Mouse (Mus musculus) neural tube, embryonic 15.5 days (tissue): ENCODE measurements at regions not wholly inside any gene's neighbourhood (a gene's known extent, or its start where the extent isn't known, plus 50 kb on each side); places are given as distances from the start of the nearest gene placed in this dataset.

Experiments
- ATAC-seq: fragments of 200-750 bp; cut with Nextera tagmentation; 2 replicates; pipeline ENCODE4 v1.8.0; 2017; ENCODE audit warnings: mild to moderate bottlenecking, moderate TSS enrichment, moderate library complexity; ENCODE audit not compliant: low FRiP score
- H3K27ac ChIP-seq: fragments of 300-500 bp; sonication (generic); replicated peaks from 2 replicates; pipeline ENCODE4 v1.5.1; 2015; ENCODE audit warnings: mild to moderate bottlenecking, inconsistent platforms
- H3K27me3 ChIP-seq: fragments of 300-500 bp; sonication (generic); replicated peaks from 2 replicates; pipeline ENCODE4 v1.6.1; 2015; ENCODE audit warnings: inconsistent platforms
- H3K36me3 ChIP-seq: fragments of 300-500 bp; sonication (generic); 2 replicates; pipeline ENCODE4 v1.6.1; 2015; ENCODE audit warnings: inconsistent platforms
- H3K4me1 ChIP-seq: fragments of 300-500 bp; sonication (generic); 2 replicates; pipeline ENCODE4 v1.6.1; 2015; ENCODE audit warnings: inconsistent platforms
- H3K4me2 ChIP-seq: fragments of 300-500 bp; sonication (generic); 2 replicates; pipeline ENCODE4 v1.6.1; 2015; ENCODE audit warnings: inconsistent platforms, mild to moderate bottlenecking, moderate library complexity
- H3K4me3 ChIP-seq: fragments of 300-500 bp; sonication (generic); replicated peaks from 2 replicates; pipeline ENCODE4 v1.5.1; 2015; ENCODE audit warnings: mild to moderate bottlenecking, inconsistent platforms
- H3K9ac ChIP-seq: fragments of 300-500 bp; sonication (generic); replicated peaks from 2 replicates; pipeline ENCODE4 v1.6.1; 2015; ENCODE audit warnings: mild to moderate bottlenecking, inconsistent platforms
- H3K9me3 ChIP-seq: fragments of 300-500 bp; sonication (generic); replicated peaks from 2 replicates; pipeline ENCODE4 v1.6.1; 2016; ENCODE audit warnings: inconsistent platforms
- WGBS: fragments of 180-500 bp; shearing (Covaris S2); methylation state at CpG from one replicate; pipeline ENCODE4 v1.1.7; 2015; ENCODE audit warnings: mixed read lengths; 5-methylcytosine and 5-hydroxymethylcytosine counted together

DNA sequence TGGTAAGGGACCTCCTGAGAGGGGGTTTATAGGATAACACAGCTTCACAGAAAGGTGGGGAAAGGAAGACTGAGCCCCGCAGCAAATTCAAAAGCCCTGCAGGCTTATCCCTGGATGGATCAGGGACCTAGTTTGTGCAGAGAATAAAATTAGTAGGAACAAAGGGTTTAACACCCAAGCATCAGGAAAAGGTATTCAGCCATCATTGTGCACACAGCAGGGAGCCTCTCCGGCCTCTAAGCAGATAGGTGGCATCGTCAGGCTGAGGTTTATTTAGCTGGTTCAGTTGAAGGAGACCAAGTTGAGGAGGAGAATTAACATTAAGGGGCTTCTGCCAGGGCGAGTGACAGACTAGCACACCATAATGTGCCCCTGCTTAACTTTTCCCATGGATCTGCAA lies 571.3 kb downstream of the Cdk5rap2 start:
- no peak overlapping the region for H3K9ac ChIP-seq
- H3K27ac ChIP-seq: no peak overlapping the region
- 24% methylated on average over 4 of the region's 4 CpGs for WGBS
- peaks cover 7% of the 10 kb centered on the region; the same call in 1 of the 2 replicates for H3K4me1 ChIP-seq
- H3K36me3 ChIP-seq: no peaks in the 10 kb centered on the region
- no peaks in the 10 kb centered on the region for H3K9me3 ChIP-seq
- H3K27me3 ChIP-seq: no peaks in the 10 kb centered on the region
- H3K4me2 ChIP-seq: no peak overlapping the region
- no peak overlapping the region for H3K4me3 ChIP-seq
- no peak for ATAC-seq

DNA sequence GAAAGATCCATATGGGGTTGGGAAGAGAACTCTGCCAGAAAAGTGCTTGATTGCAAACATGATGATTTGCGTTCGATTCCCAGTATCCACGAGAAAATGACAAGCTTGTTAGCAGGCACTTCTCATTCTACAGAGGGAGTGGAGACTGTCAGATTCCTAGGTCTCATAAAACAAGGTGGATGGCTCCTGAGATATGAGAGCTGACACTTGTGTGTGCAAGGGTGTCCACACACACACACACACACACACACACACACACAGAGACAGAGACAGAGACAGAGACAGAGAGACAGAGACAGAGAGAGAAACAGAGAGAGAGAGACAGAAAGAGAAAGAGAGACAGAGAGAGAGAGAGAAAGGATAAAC lies 585.4 kb downstream of the Cdk5rap2 start:
- no peak for ATAC-seq
- Histone ChIP-seq H3K4me2 (no peak overlapping the region), H3K4me1 (peaks cover 6% of the 10 kb centered on the region; the same call in 1 of the 2 replicates), H3K27me3 (no peaks in the 10 kb centered on the region), H3K9me3 (no peaks in the 10 kb centered on the region), H3K9ac (no peak overlapping the region), H3K36me3 (no peaks in the 10 kb centered on the region), H3K27ac (no peak overlapping the region), H3K4me3 (no peak overlapping the region)
- WGBS: 53% methylated on average over 3 of the region's 3 CpGs

DNA sequence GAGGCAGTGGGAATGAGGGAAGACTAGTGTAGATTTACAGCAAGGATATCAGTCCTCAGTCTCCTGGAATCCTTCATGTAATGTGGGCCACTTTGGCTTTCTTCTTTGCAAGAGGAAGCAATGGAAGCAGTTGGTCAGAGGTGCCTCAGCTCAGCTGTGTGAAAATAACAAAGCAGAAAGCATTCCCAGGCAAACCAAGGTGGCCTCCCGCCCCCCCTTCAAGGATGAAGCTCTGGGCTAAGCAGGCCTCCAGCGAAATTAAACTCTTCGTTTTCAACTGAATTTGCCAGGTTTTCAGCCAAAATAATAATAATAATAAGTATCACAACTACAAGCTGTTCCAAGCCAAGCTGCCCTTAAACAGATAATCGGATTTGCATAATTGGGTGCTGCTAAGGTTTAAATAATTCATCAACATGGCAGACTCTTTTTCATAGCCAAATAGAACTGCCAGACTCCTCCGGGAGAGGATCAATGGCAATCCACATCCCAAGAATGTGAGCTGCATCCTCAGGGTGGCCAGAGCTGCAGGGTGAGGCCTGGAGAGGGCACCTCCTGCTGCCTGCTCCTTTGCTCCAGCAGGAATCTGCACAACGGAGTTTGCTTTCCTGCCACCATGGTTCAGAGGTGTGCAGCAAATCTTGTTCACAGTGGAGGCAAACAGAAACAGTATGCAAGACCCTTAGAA lies 585.9 kb downstream of the Cdk5rap2 start:
- no peaks in the 10 kb centered on the region for H3K36me3 ChIP-seq
- no peak overlapping the region for H3K4me3 ChIP-seq
- no peak for ATAC-seq
- peaks cover 6% of the 10 kb centered on the region; the same call in 1 of the 2 replicates for H3K4me1 ChIP-seq
- H3K27ac ChIP-seq: no peak overlapping the region
- H3K9me3 ChIP-seq: no peaks in the 10 kb centered on the region
- H3K27me3 ChIP-seq: no peaks in the 10 kb centered on the region
- H3K9ac ChIP-seq: no peak overlapping the region
- WGBS: 15% methylated on average over 6 of the region's 6 CpGs
- no peak overlapping the region for H3K4me2 ChIP-seq

DNA sequence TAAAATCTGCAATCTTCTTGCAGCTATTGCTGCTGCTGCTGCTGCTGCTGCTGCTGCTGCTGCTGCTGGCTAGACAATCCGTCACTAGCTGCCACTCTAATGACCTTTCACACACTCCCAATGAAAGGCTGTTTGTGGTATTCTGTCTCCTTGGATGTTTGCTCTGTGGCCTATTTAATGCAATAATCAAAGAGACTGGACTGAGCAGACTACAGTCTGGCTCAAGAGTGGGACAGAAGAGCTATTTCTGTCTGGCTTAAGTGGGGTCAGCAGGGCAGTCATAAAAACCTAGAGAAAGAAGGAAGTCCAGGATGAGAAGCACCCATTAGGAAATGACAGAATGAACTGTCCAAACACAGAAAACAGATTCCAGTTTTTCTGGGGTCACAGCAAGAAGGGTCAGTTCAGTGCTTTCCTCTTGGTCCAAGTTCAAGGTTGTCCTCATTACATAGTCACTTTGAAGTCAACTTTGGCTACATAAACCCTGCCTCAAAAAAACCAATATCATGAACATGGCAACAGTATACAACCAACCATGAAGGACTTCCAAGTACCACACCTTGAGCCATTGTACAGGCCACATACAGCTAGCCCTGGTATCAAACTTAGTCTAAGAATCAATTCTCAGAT lies 586.8 kb downstream of the Cdk5rap2 start:
- H3K4me3 ChIP-seq: no peak overlapping the region
- no peaks in the 10 kb centered on the region for H3K9me3 ChIP-seq
- H3K4me1 ChIP-seq: peaks cover 6% of the 10 kb centered on the region; the same call in 1 of the 2 replicates
- 19% methylated on average over 1 of the region's 1 CpGs for WGBS
- no peak overlapping the region for H3K4me2 ChIP-seq
- no peaks in the 10 kb centered on the region for H3K36me3 ChIP-seq
- H3K27me3 ChIP-seq: no peaks in the 10 kb centered on the region
- no peak overlapping the region for H3K27ac ChIP-seq
- no peak for ATAC-seq
- H3K9ac ChIP-seq: no peak overlapping the region

DNA sequence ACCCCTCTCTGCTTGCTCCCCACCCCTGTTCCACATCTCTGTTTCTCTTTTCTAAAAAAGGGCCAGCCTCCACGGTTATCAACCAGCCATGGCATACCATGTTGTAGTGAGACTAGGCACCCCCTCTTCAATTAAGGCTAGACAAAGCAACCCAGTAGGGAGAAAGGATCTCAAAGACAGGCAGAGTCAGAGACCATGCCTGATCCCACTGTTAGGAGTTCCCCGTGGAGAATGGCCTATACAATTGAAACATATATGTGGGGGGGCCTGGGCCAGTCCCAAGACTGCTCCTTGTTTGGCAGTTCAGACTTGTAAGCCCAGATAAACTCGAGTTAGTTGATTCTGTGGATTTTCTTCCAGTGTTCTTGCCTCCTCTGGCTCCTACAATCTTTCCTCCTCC lies 591.4 kb downstream of the Cdk5rap2 start:
- no peaks in the 10 kb centered on the region for H3K36me3 ChIP-seq
- H3K4me3 ChIP-seq: no peak overlapping the region
- no peak overlapping the region for H3K27ac ChIP-seq
- 23% methylated on average over 3 of the region's 3 CpGs for WGBS
- no peak overlapping the region for H3K4me2 ChIP-seq
- no peak for ATAC-seq
- H3K27me3 ChIP-seq: no peaks in the 10 kb centered on the region
- H3K4me1 ChIP-seq: no peaks in the 10 kb centered on the region
- no peak overlapping the region for H3K9ac ChIP-seq
- H3K9me3 ChIP-seq: no peaks in the 10 kb centered on the region

DNA sequence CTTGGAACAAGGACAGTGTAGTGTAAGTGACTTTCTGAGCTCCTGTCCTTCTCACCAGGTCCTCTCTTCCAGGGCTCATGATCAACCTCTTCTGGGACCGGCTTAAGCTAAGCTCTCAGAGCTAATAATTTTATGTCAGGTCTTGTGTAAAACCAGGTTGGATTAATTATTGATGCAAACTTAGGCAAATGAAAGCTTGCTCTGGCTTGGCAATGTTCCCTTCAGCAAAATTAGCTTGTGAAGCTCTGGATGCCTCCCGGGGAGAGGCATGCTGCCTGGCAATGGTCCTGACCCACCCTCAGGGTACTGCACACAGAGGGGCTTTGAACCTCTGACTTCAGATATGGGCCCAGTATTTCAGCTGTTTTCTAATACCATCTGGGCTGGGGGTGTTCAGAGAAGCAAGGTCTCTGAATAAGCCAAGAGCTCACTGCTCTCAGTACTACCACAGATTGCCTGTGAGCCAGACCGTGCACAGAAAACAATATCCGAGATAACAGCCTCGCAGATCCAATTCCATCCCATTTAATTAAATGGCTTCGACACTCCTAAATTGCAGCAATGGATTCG lies 624.7 kb downstream of the Cdk5rap2 start:
- Histone ChIP-seq H3K36me3 (no peaks in the 10 kb centered on the region), H3K4me1 (no peaks in the 10 kb centered on the region), H3K4me3 (no peak overlapping the region), H3K27me3 (no peaks in the 10 kb centered on the region), H3K27ac (no peak overlapping the region), H3K9ac (no peak overlapping the region), H3K4me2 (no peak overlapping the region), H3K9me3 (no peaks in the 10 kb centered on the region)
- 66% methylated on average over 7 of the region's 7 CpGs for WGBS
- ATAC-seq: no peak; the same call in 1 of the 2 replicates

DNA sequence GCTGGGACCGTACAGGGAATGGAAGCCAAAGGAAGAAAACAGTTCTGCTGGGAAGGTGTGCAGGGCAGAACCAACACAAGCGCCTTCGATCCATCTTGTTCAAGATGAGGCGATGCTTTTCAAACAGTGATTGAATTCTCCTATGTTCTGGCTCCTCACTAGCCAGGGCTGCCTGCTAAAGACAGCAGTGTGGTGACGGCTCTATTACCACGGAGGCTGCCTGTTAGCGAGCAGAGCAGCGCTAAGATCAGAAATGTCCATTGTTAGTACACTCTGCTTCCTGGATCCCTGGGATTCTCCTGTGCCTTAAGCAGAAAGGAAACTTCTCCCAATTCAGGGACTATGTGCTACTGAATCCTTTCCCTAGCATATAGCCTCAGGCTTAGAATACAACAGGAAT lies 629.0 kb downstream of the Cdk5rap2 start:
- H3K4me1 ChIP-seq: no peaks in the 10 kb centered on the region
- H3K9ac ChIP-seq: no peak overlapping the region
- no peaks in the 10 kb centered on the region for H3K27me3 ChIP-seq
- no peaks in the 10 kb centered on the region for H3K36me3 ChIP-seq
- no peak; the same call in 1 of the 2 replicates for ATAC-seq
- 69% methylated on average over 8 of the region's 8 CpGs for WGBS
- H3K4me2 ChIP-seq: no peak overlapping the region; the same call in 1 of the 2 replicates
- no peaks in the 10 kb centered on the region for H3K9me3 ChIP-seq
- H3K27ac ChIP-seq: no peak overlapping the region
- H3K4me3 ChIP-seq: no peak overlapping the region

DNA sequence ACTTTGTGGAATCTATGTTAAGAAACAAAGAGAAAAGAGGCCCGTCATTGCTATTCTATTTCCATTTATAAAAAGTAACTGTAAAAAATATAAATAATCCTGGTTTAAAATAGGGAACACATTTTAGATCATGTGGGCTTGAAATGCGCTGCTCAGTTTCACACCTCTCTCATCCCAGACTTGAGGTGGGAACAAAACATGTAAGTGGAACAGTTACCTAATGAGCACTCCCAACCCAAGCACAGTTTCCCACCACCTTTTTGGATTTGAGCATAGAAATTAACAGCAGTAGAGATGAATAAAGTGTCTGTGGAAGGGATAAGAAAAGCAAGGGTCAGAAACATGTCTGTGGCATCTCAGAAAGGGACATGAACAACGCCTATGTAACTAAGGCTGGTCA lies 648.4 kb downstream of the Cdk5rap2 start:
- Histone ChIP-seq H3K9me3 (no peaks in the 10 kb centered on the region), H3K4me3 (no peak overlapping the region), H3K36me3 (no peaks in the 10 kb centered on the region), H3K4me2 (no peak overlapping the region), H3K27me3 (no peaks in the 10 kb centered on the region), H3K27ac (no peak overlapping the region), H3K9ac (no peak overlapping the region), H3K4me1 (no peaks in the 10 kb centered on the region)
- 90% methylated on average over 3 of the region's 3 CpGs for WGBS
- no peak for ATAC-seq

DNA sequence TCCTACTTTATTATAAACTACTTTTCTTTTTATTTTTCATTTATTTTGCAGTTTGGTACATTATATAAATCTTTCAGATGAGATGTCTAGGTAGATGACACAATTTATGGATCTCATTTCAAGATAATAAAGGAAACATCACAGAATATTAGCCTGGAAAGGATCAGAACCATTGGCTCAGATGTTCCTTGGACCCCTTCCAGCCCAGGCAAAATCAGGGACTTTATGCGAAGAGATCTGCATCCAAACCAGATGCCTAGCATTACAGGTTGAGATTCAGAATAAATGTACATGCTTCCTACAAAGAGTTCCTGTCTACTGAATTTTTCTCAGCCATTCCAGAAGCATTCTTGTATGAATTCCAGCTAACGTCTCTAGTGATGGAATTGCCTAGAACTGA lies 650.6 kb downstream of the Cdk5rap2 start:
- no peaks in the 10 kb centered on the region for H3K4me1 ChIP-seq
- no peak overlapping the region for H3K4me3 ChIP-seq
- no peak for ATAC-seq
- WGBS: 84% methylated on average over 2 of the region's 2 CpGs
- H3K9ac ChIP-seq: no peak overlapping the region
- no peak overlapping the region for H3K4me2 ChIP-seq
- no peak overlapping the region for H3K27ac ChIP-seq
- H3K36me3 ChIP-seq: no peaks in the 10 kb centered on the region
- H3K9me3 ChIP-seq: no peaks in the 10 kb centered on the region
- H3K27me3 ChIP-seq: no peaks in the 10 kb centered on the region

DNA sequence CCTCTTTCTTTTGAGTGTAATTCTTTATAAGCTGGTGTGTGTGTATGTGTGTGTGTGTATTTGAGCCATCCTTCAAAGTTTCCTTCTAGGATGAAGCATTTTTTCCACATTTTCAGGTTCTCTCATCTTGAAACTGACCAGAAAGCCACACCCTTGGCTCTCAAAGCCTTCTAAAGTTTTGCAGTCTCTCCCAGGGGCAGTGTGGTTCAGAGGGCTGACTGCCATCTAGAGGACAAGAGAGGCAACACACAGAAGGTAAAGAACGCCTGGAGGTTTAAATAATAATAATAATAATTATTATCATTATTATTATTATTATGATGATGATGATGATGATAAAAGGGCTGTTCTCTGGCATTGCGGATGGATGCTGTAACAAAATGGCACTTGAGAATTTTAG lies 655.7 kb downstream of the Cdk5rap2 start:
- no peaks in the 10 kb centered on the region for H3K9me3 ChIP-seq
- H3K36me3 ChIP-seq: no peaks in the 10 kb centered on the region
- no peaks in the 10 kb centered on the region for H3K4me1 ChIP-seq
- H3K27me3 ChIP-seq: no peaks in the 10 kb centered on the region
- ATAC-seq: no peak
- H3K4me2 ChIP-seq: no peak overlapping the region
- H3K9ac ChIP-seq: no peak overlapping the region
- 74% methylated on average over 2 of the region's 2 CpGs for WGBS
- H3K27ac ChIP-seq: no peak overlapping the region
- no peak overlapping the region for H3K4me3 ChIP-seq

DNA sequence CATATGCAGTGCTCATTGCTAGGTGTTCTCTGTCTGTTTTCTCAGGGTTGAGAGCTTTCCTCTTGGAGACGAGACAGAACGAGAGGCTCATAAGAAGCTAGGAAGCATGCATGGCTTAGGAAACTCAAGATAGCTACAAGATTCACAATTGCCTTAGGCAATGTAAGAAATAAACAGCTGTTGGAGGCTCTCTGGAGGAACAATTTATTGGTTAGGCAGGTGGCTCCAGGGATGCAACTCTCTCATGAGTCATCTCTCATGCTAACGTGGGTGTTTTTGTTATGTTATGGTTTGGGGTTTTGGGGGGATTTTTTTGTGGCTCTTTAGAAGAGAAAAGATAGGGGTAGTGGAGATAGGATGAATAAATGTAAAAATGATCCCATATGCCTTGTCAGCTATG lies 657.2 kb downstream of the Cdk5rap2 start:
- H3K36me3 ChIP-seq: no peaks in the 10 kb centered on the region
- no peak overlapping the region for H3K4me2 ChIP-seq
- no peak overlapping the region for H3K4me3 ChIP-seq
- no peak overlapping the region for H3K27ac ChIP-seq
- no peak overlapping the region for H3K9ac ChIP-seq
- no peak for ATAC-seq
- H3K9me3 ChIP-seq: no peaks in the 10 kb centered on the region
- 75% methylated on average over 3 of the region's 3 CpGs for WGBS
- H3K4me1 ChIP-seq: no peaks in the 10 kb centered on the region
- no peaks in the 10 kb centered on the region for H3K27me3 ChIP-seq

DNA sequence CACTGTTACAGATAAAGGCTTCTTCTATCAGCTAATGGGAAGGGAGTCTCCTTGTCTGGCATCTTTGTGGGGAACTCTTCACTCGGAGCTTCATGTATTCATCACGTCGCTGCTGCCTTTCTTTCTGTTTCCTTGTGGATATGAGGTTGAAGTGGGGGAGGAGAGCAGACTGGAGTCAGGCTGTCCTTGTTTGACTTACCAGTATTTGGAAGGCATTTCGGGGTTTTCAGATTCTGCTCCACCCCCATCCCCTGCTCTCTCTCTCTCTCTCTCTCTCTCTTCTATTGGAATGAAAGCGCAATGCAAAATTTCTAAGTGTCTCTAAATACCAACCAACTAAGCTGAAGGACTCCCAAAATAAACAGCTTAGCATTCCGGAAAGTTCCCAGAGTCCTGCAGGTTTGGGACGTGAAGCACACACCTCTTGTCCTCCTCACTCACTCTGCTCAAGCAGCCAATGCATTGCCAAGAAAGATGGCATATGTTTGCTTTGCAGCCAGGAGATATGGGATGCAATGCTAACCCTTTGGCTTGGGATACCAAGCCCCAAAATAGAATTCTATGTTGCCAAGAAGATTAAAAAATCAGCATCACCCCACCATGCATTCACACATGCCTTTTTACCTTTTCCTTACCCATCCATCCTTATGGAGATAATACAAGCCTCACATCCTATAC lies 670.3 kb downstream of the Cdk5rap2 start:
- no peak overlapping the region for H3K4me2 ChIP-seq
- H3K4me3 ChIP-seq: no peak overlapping the region
- no peaks in the 10 kb centered on the region for H3K27me3 ChIP-seq
- no peaks in the 10 kb centered on the region for H3K36me3 ChIP-seq
- H3K27ac ChIP-seq: no peak overlapping the region
- H3K9me3 ChIP-seq: no peaks in the 10 kb centered on the region
- H3K9ac ChIP-seq: no peak overlapping the region
- 85% methylated on average over 7 of the region's 7 CpGs for WGBS
- ATAC-seq: no peak
- H3K4me1 ChIP-seq: no peaks in the 10 kb centered on the region
